Mouse (Mus musculus) bone marrow, adult 2 months (tissue): ENCODE results near the gene Gm26741. TPM values are rescaled to one million over a fixed set of nuclear protein-coding genes. Genes with fewer than 3 reads are reported as not detected.

Source experiments
- H3K27ac ChIP-seq: fragments of 200-500 bp; 2 replicates; pipeline ENCODE4 v1.5.1; 2012; ENCODE audit warnings: low read depth, mild to moderate bottlenecking, control low read depth, inconsistent platforms, low read length; ENCODE audit not compliant: control insufficient read depth, poor library complexity, insufficient read depth
- H3K4me1 ChIP-seq: fragments of 200-500 bp; 2 replicates; pipeline ENCODE4 v1.6.1; 2011; ENCODE audit warnings: low read length; ENCODE audit not compliant: control insufficient read depth, insufficient read depth
- H3K4me3 ChIP-seq: fragments of 200-500 bp; replicated peaks from 2 replicates; pipeline ENCODE3; 2011; ENCODE audit warnings: mild to moderate bottlenecking, low read depth, low read length, control low read depth; ENCODE audit not compliant: control insufficient read depth
- CTCF ChIP-seq: fragments of 200-500 bp; IDR thresholded peaks from 2 replicates; pipeline ENCODE4 v1.5.1; 2011; ENCODE audit warnings: low read length, control low read depth; ENCODE audit not compliant: control insufficient read depth, insufficient read depth
- POLR2A ChIP-seq: fragments of 200-500 bp; IDR thresholded peaks from 2 replicates; pipeline ENCODE4 v1.6.1; 2011; ENCODE audit warnings: low read depth, mild to moderate bottlenecking, control low read depth, low read length, borderline replicate concordance; ENCODE audit not compliant: control insufficient read depth
- whole genome bisulfite sequencing: fragments of 180-500 bp; shearing (Covaris S2); methylation state at CpG from one replicate; pipeline ENCODE4 v1.1.7; 2018; 5-methylcytosine and 5-hydroxymethylcytosine counted together
- polyA plus RNA-seq: library from polyadenylated mRNA; stranded (reverse); fragments of >200 nt; gene quantifications from 2 replicates; pipeline ENCODE4 v1.2.4, GENCODE M21; 2011; ENCODE audit warnings: low replicate concordance; ENCODE audit not compliant: missing spikeins, insufficient read depth, insufficient read length

Gm26741 gene
- polyA plus RNA-seq, 1 experiment: not detected

GRCm38 (mm10) chr10:52398715-52399114 lies 40.1 kb downstream of the Gm26741 start:
- no peak overlapping the region for H3K4me3 ChIP-seq
- no peaks in the 10 kb centered on the region for H3K4me1 ChIP-seq
- WGBS: 71% methylated on average over 2 of the region's 2 CpGs
- no peak overlapping the region for H3K27ac ChIP-seq
- TF ChIP-seq POLR2A (no peak), CTCF (no peak)

GRCm38 (mm10) chr10:52399722-52400121 lies 41.2 kb downstream of the Gm26741 start:
- Histone ChIP-seq H3K4me1 (no peaks in the 10 kb centered on the region), H3K27ac (no peak overlapping the region), H3K4me3 (no peak overlapping the region)
- 51% methylated on average over 3 of the region's 3 CpGs for WGBS
- TF ChIP-seq CTCF: no peak
- TF ChIP-seq POLR2A: no peak

- H3K27ac ChIP-seq: no peak overlapping the region
- no peak overlapping the region for H3K4me3 ChIP-seq
- no peaks in the 10 kb centered on the region for H3K4me1 ChIP-seq
- 84% methylated on average over 13 of the region's 13 CpGs for WGBS
- TF ChIP-seq CTCF: no peak
- no peak for TF ChIP-seq POLR2A
These were observed 46.6 kb downstream of the Gm26741 start for GRCm38 (mm10) chr10:52405160-52405559.

- TF ChIP-seq POLR2A (no peak), CTCF (no peak)
- H3K27ac ChIP-seq: no peak overlapping the region
- 87% methylated on average over 2 of the region's 2 CpGs for WGBS
These were observed 49.0 kb downstream of the Gm26741 start for GRCm38 (mm10) chr10:52407526-52407925.

More at GRCm38 (mm10) chr10:52407526-52407925, 49.0 kb downstream of the Gm26741 start:
- no peak overlapping the region for H3K4me3 ChIP-seq
- H3K4me1 ChIP-seq: no peaks in the 10 kb centered on the region

Other genes with a start within 250 kb of the Gm26741 start
- not detected in 2 replicates for gene Ros1, start 163.5 kb upstream of the Gm26741 start, polyA plus RNA-seq
- gene Dcbld1, start 125.1 kb upstream of the Gm26741 start, polyA plus RNA-seq: 1.1 and 2.4 TPM in 2 replicates
- gene Gopc, start 23.4 kb downstream of the Gm26741 start, polyA plus RNA-seq: 2.9 and 5.3 TPM in 2 replicates
- gene Nepn, start 30.2 kb downstream of the Gm26741 start, polyA plus RNA-seq: not detected in 2 replicates
- gene Nus1, start 58.8 kb downstream of the Gm26741 start, polyA plus RNA-seq: 10.5 and 12.5 TPM in 2 replicates